Mouse (Mus musculus) kidney, embryonic 14.5 days (tissue): ENCODE measurements around the gene Pex16. TPM values are rescaled to one million over a fixed set of nuclear protein-coding genes. Genes with fewer than 3 reads are reported as not detected.

ENCODE experiments used
- ATAC-seq: fragments of 200-750 bp; cut with Nextera tagmentation; 2 replicates; pipeline ENCODE4 v1.8.0; 2017; ENCODE audit warnings: moderate number of reproducible peaks, mild to moderate bottlenecking, moderate TSS enrichment, moderate library complexity; ENCODE audit not compliant: low FRiP score, low TSS enrichment
- H3K27ac ChIP-seq: fragments of 300-500 bp; sonication (generic); 2 replicates; pipeline ENCODE4 v1.5.1; 2014; ENCODE audit warnings: low read depth, mild to moderate bottlenecking, low read length, moderate library complexity, mixed read lengths
- H3K27me3 ChIP-seq: fragments of 300-500 bp; sonication (generic); 2 replicates; pipeline ENCODE4 v1.6.1; 2014; ENCODE audit warnings: mild to moderate bottlenecking, low read length; ENCODE audit not compliant: control insufficient read depth, insufficient read depth
- H3K36me3 ChIP-seq: fragments of 300-500 bp; sonication (generic); 2 replicates; pipeline ENCODE4 v1.6.1; 2014; ENCODE audit warnings: low read length, mixed read lengths; ENCODE audit not compliant: control insufficient read depth, insufficient read depth
- H3K4me1 ChIP-seq: fragments of 300-500 bp; sonication (generic); 2 replicates; pipeline ENCODE4 v1.6.1; 2014; ENCODE audit warnings: low read length, mixed read lengths; ENCODE audit not compliant: control insufficient read depth, insufficient read depth
- H3K4me2 ChIP-seq: fragments of 300-500 bp; sonication (generic); replicated peaks from 2 replicates; pipeline ENCODE4 v1.6.1; 2014; ENCODE audit warnings: low read depth, mild to moderate bottlenecking, low read length
- H3K4me3 ChIP-seq: fragments of 300-500 bp; sonication (generic); 2 replicates; pipeline ENCODE4 v1.5.1; 2014; ENCODE audit warnings: mild to moderate bottlenecking, low read length
- H3K9ac ChIP-seq: fragments of 300-500 bp; sonication (generic); 2 replicates; pipeline ENCODE4 v1.6.1; 2014; ENCODE audit warnings: low read depth, mild to moderate bottlenecking, low read length, moderate library complexity
- H3K9me3 ChIP-seq: fragments of 300-500 bp; sonication (generic); 2 replicates; pipeline ENCODE4 v1.6.1; 2016; ENCODE audit warnings: low read length; ENCODE audit not compliant: control insufficient read depth
- WGBS: fragments of 180-500 bp; shearing (Covaris S2); extraction: QIAGEN DNeasy Blood & Tissue Kit; methylation state at CpG from one replicate; pipeline ENCODE4 v1.1.7; 2014; 5-methylcytosine and 5-hydroxymethylcytosine counted together
- microRNA-seq: library from miRNA; unstranded; fragments of <30 nt; microRNA quantifications from one replicate; pipeline ENCODE4, GENCODE M21; 2016
- polyA plus RNA-seq: library from polyadenylated mRNA; unstranded; fragments of >200 nt; fragmentation: Nextera tagmentation; extraction: Ambion mirVana; gene quantifications from 2 replicates; pipeline ENCODE4 v1.2.1, GENCODE M21; 2014

The Pex16 gene
- polyA plus RNA-seq, 1 experiment from 2014 or later: 22.7 TPM

DNA sequence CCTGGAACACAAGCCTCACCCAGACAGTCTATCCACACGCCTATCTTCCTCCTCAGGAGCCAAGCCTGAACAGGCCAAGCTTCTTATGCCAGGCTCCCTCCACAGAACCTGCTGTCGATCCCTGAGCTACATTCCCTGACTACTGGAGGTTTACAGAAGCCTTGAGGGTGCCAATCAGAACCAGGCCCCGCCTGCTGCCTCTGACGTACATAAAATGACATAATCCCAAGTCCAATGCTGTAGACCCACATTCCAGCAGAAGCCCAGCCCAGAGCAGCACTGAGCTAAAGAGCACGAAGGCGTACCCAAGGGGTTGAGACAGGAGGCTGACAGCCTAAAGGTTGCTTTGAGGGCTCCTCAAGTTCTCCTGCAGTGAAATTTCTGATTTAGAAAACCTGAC, 53.4 kb downstream of the Pex16 start:
- WGBS: 64% methylated on average over 6 of the region's 6 CpGs
- H3K36me3 ChIP-seq: peaks cover 21% of the 10 kb centered on the region
- ATAC-seq: 0 out of 2 replicates have a peak, but pooled peaks have one; percentile 29
- no peak overlapping the region for H3K9ac ChIP-seq
- peaks cover 23% of the 10 kb centered on the region for H3K4me1 ChIP-seq
- no peak overlapping the region for H3K4me3 ChIP-seq
- no peaks in the 10 kb centered on the region for H3K27me3 ChIP-seq
- H3K9me3 ChIP-seq: no peaks in the 10 kb centered on the region
- peak overlapping the region; percentile 62; the same call in 1 of the 2 replicates for H3K27ac ChIP-seq
- no peak overlapping the region for H3K4me2 ChIP-seq

DNA sequence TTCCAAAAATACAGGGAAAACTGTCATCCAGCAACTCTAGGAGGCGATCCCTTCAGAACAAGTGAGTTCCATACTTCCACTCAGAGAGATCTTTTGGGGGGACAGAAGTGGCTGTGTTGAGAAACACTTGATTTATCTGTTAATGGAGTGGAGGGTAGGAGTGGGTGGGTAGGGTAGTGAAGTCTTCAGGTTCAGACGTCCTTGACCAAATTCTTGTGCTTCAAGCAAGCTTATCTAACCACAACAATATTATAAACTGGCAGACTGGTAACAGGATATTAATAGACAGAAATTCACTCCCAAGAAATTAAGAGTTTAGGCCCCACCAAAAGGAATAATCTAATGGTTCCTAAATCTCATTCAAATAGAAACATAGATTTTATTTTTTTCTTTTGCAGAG, 55.6 kb downstream of the Pex16 start:
- H3K36me3 ChIP-seq: 0 out of 2 replicates have a peak, but pooled peaks cover 2% of the 10 kb centered on the region
- H3K4me2 ChIP-seq: no peak overlapping the region
- peaks cover 27% of the 10 kb centered on the region for H3K4me1 ChIP-seq
- H3K27me3 ChIP-seq: no peaks in the 10 kb centered on the region; the same call in 1 of the 2 replicates
- no peak for ATAC-seq
- H3K9ac ChIP-seq: no peak overlapping the region
- no peak overlapping the region for H3K4me3 ChIP-seq
- WGBS: 78% methylated on average over 2 of the region's 2 CpGs
- H3K27ac ChIP-seq: no peak overlapping the region
- H3K9me3 ChIP-seq: no peaks in the 10 kb centered on the region

Small RNA genes within 50 kb of the gene (microRNA-seq; reads per million reads assigned to microRNA genes)
- gene Mir7000: not detected

Other genes with a start within 250 kb of the Pex16 start
- gene Large2, start 193 bp downstream of the Pex16 start, polyA plus RNA-seq: 24.0 and 33.3 TPM in 2 replicates
- gene 1700029I15Rik, start 7.9 kb downstream of the Pex16 start, polyA plus RNA-seq: 2.1 and 2.5 TPM in 2 replicates
- 15.6 and 20.8 TPM in 2 replicates for gene Mapk8ip1, start 26.6 kb downstream of the Pex16 start, polyA plus RNA-seq
- 13.8 and 21.3 TPM in 2 replicates for gene Cry2, start 59.4 kb downstream of the Pex16 start, polyA plus RNA-seq
- 6.9 and 13.6 TPM in 2 replicates for gene Slc35c1, start 85.9 kb downstream of the Pex16 start, polyA plus RNA-seq
- gene Chst1, start 225.0 kb downstream of the Pex16 start, polyA plus RNA-seq: 5.0 and 6.4 TPM in 2 replicates